Mouse (Mus musculus): ENCODE measurements at regions not wholly inside any gene's neighbourhood (a gene's known extent, or its start where the extent isn't known, plus 50 kb on each side); places are given as distances from the start of the nearest gene placed in this dataset.
A peak's percentile ranks its signal among the peaks of the same experiment; 100 is the strongest.
"Not testable (repeated sequence)": the region's sequence is repeated elsewhere in the genome, so short reads cannot be mapped to it uniquely, and the experiment has no call there.

GRCm38 (mm10) chr3:106320061-106320460 is 85.9 kb downstream of the Chil6 start:
- no peak for DNase-seq (ENCODE audit: low spot score in 2 of 2)

GRCm38 (mm10) chr3:106316974-106317373 is 89.0 kb downstream of the Chil6 start:
- DNase-seq (ENCODE audit: low spot score in 2 of 2): no peak

- no peak for DNase-seq (ENCODE audit: low spot score in 2 of 2)
Observed at GRCm38 (mm10) chr3:106292938-106293337, 73.6 kb upstream of the Chil4 start.

GRCm38 (mm10) chr3:106291894-106292293 is 72.6 kb upstream of the Chil4 start:
- no peak for DNase-seq (ENCODE audit: low spot score in 2 of 2)

- DNase-seq (ENCODE audit: low spot score in 2 of 2): peak in 1 of 2 experiments; percentile 37
Observed at GRCm38 (mm10) chr3:106278571-106278970, 59.3 kb upstream of the Chil4 start.

- DNase-seq (ENCODE audit: low spot score in 2 of 2): not testable (repeated sequence)
Observed at GRCm38 (mm10) chr3:106275677-106276076, 56.4 kb upstream of the Chil4 start.
